Mouse (Mus musculus) splenic B cell, adult 2 months (primary cell): ENCODE measurements around the gene Cxcl17.
A peak's percentile ranks its signal among the peaks of the same experiment; 100 is the strongest.
"Not testable (repeated sequence)": the region's sequence is repeated elsewhere in the genome, so short reads cannot be mapped to it uniquely, and the experiment has no call there.

Source experiments
- DNase-seq: peaks from one replicate; pipeline ENCODE4 v3.0.0-alpha.2; 2011; ENCODE audit warnings: low read depth, low spot score
- H3K27me3 ChIP-seq: 2 replicates; pipeline ENCODE4 v1.6.1; 2012; ENCODE audit warnings: mild to moderate bottlenecking, low read length, moderate library complexity, mixed read lengths; ENCODE audit not compliant: control insufficient read depth, poor library complexity, insufficient read depth, severe bottlenecking
- H3K36me3 ChIP-seq: 2 replicates; pipeline ENCODE4 v1.6.1; 2012; ENCODE audit warnings: mild to moderate bottlenecking, low read length, moderate library complexity, mixed read lengths; ENCODE audit not compliant: control insufficient read depth, poor library complexity, insufficient read depth, severe bottlenecking

The Cxcl17 gene

DNA sequence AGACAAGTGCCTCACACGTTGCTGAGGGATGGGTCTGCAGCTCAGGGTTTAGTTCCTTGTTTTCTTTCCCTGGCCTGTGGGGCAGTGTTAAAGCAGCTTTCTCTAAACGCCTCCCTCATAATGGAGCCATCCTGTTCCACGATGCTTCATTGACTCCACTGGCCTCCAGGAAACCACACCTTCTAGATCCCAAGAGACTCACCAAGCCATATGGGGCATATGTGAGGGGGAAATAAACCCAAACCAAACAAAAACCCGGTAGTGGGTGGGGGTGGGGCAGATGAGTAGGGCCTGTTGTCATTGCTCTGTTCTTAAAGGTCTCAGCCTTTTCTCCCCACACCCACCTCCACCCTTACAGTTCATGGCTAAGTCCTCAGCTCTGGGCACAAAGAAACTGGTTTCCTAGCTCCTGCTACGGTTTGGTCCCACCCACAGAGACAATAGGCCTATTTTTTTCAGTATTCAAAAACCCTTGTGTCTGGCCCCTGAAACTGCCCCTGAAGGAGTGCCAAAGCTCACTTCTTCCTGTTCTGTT, 20.4 kb upstream of the Cxcl17 start:
- Histone ChIP-seq H3K36me3 (no peaks in the 10 kb centered on the region), H3K27me3 (no peaks in the 10 kb centered on the region)
- peak; percentile 75 for DNase-seq

DNA sequence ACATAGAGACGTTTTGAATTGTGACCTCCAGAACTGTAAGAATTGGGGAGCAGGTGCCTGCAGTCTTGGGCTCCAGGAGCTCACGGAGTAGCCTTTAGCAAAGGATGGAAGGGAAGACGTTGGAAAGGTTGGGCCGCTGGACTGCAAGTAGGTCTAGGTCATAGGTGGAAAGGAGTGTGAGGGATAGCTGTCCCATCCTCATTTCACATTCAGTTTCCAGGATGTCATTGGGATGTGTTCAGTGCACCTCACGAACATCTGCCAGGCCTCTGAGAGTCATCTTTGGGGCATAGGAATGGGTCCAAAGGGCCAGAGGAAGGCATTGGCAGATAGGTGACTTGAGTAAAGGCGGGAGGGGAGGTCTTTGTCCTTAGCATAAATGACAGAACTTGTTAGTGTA, 19.7 kb upstream of the Cxcl17 start:
- Histone ChIP-seq H3K27me3 (no peaks in the 10 kb centered on the region), H3K36me3 (no peaks in the 10 kb centered on the region)
- DNase-seq, result no peak

DNA sequence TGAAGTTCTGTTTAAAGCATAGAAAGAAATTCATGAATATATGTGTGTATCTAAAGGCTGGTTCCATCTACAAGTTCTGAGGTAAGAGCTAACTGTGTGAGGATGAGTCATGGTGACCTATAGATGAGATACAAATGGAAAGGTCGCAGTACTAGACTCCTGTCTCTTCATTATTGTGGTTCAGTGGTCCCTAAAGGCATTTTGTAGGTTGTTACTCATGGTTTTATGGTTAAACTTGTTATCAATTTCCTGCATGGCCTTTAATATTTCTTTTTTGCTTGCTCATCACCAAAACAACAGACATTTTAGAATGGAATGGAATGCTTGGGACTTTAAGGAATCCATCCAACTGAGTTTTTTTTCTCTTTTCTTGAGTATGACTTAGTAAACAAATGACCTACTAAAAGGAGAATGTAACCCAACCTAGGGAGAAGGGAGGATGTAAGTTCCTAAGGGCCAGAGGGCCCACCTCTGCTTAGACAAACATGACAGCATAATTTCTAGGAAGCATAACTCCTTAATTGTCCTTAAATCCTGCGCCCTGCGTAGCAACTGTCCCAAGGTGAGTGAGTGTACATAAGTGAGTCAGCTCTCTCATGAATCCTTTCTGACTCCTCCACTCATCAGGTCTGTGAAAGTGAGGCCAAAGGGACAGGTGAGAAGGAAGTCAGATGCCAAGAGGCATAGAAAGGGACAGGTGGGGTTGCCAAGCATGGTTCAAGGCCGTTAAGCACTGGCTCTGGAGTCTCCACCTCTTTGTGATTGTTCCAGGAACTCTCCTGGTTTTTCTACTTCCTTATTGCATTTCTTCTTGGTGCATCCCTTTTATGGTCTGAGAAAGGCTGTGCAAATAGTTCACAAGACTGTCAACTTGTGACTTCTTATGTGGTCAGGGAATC, 17.4 kb upstream of the Cxcl17 start:
- DNase-seq, result no peak

DNA sequence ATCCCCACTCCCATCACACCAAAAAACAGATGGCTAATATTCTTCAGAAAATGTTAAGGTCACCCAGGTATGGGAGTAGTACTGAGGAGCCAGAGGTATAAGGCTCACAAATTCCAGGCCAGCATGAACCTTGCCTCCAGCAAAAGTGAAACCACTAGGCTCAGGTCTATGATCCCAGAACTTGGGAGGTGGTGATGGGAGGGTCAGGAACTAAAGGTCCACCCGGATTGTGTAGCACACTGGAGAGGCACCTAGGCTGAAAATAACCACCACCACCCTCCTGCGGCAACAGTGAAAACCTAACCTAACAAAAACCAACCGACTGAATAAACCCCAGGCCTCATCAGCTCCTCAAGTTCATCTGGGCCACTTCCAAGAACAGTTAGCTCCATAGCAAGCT, 15.6 kb upstream of the Cxcl17 start:
- no peaks in the 10 kb centered on the region for H3K27me3 ChIP-seq
- no peak for DNase-seq
- H3K36me3 ChIP-seq, result no peaks in the 10 kb centered on the region

More for the DNA sequence above, 17.4 kb upstream of the Cxcl17 start:
- Histone ChIP-seq H3K36me3 (no peaks in the 10 kb centered on the region), H3K27me3 (no peaks in the 10 kb centered on the region)

- no peaks in the 10 kb centered on the region for H3K27me3 ChIP-seq
- H3K36me3 ChIP-seq, result no peaks in the 10 kb centered on the region
- DNase-seq, result no peak
These were observed 14.5 kb upstream of the Cxcl17 start for GRCm38 (mm10) chr7:25427144-25427543.

DNA sequence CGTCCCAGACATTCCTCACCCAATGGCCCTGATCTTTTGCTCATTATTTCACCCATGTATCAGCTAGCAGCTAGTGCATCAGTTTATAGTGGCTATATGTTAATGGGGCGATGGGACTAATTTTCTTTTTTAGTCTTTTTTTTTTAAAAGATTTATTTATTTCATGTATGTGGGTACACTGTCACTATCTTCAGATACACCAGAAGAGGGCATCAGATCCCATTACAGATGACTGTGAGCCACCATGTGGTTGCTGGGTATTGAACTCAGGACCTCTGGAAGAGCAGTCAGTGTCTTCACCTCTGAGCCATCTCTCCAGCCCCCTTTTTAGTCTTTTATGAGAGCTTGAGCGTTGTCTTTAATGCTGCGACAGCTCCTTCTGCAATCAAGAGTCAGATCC, 13.7 kb upstream of the Cxcl17 start:
- DNase-seq, H3K36me3 ChIP-seq, H3K27me3 ChIP-seq: not testable (repeated sequence)

DNA sequence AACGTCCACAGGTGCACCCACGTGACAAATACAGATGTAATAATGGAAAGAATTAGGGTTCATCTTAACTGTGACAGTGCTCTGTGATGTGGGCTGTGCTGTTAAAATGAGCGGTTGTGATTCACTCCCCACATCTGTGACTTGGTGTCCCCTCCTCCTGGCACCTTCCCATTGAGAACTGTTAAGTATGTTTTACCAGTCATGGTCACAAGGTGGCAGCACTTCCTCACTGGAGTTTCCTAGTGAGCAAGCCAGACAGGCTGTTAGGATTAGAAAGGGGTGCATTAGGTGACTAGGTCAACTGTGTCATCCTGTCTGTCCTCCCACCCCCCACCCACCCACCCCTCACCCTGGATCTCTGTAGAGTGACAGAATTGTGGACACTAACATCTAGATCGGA, 11.7 kb upstream of the Cxcl17 start:
- Histone ChIP-seq H3K36me3 (no peaks in the 10 kb centered on the region), H3K27me3 (no peaks in the 10 kb centered on the region)
- peak; percentile 93 for DNase-seq

- no peaks in the 10 kb centered on the region for H3K36me3 ChIP-seq
- H3K27me3 ChIP-seq, result no peaks in the 10 kb centered on the region
- no peak for DNase-seq
These were observed 9.7 kb upstream of the Cxcl17 start for GRCm38 (mm10) chr7:25422286-25422841.

- no peak for DNase-seq
- H3K36me3 ChIP-seq, result no peaks in the 10 kb centered on the region
- no peaks in the 10 kb centered on the region for H3K27me3 ChIP-seq
These were observed 7.3 kb upstream of the Cxcl17 start for GRCm38 (mm10) chr7:25419943-25420342.

DNA sequence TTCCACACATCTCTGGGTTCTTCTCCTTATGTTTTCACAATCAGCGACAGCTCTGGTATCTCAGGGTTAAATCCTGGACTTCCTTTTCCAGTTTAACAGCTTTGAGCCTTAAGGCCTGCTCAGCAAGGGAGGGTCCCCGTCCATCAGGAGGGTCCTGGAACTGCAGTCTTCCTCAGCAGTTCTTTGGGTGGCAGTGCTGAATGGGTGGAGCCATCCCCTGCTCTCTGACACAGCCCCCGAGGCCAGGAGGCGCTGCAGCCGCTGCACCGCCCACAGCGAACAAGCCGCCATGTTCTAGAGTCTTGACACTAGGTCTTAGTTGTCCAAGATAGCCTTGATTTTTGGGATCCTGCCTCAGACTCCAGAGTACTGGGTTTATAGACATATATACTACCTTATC, 6.8 kb upstream of the Cxcl17 start:
- H3K27me3 ChIP-seq, result no peaks in the 10 kb centered on the region
- H3K36me3 ChIP-seq, result no peaks in the 10 kb centered on the region
- DNase-seq, result no peak

DNA sequence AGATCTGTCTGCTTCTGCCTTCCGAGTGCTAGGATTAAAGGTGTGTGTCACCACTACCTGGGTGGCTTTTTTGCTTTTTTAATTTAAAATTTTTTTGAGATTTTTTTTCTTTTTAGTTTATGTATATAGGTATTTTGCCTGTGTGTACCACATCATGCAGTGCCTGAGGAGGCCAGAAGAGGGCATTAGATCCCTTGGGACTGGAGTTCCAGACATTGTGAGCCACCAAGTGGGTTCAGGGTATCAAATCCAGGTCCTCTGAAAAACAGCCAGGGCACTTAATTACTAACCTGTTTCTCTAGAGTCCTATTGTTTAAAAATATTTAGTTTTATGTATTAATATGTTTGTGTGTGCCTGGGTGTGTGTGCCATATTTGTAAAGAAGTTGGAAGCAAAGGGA, 4.9 kb upstream of the Cxcl17 start:
- peak; percentile 77 for DNase-seq
- H3K36me3 ChIP-seq, result no peaks in the 10 kb centered on the region
- H3K27me3 ChIP-seq, result no peaks in the 10 kb centered on the region

DNA sequence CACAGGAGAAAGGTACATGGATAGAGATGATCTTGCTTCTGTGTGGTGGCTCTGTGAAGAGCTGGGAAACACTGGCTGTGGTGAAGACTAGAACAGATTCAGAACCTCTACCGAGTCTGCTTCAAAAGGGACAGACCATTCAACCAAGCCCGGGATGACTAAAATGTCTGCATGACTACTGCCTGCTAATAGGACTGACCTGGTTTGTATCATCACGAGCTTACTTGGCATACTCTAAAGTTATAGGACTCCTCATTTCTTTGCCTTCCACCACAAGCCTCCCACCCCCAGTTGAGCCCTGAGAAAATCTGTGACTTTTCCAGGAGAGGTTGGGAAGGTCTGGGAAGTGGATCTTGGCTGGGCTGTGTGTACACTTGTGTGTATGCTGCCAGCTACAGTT, 825 bp downstream of the Cxcl17 start:
- no peaks in the 10 kb centered on the region for H3K36me3 ChIP-seq
- DNase-seq, result no peak
- no peaks in the 10 kb centered on the region for H3K27me3 ChIP-seq

- Histone ChIP-seq H3K27me3 (no peaks in the 10 kb centered on the region), H3K36me3 (no peaks in the 10 kb centered on the region)
- DNase-seq, result no peak
These were observed 1.6 kb downstream of the Cxcl17 start for GRCm38 (mm10) chr7:25410969-25411615.

DNA sequence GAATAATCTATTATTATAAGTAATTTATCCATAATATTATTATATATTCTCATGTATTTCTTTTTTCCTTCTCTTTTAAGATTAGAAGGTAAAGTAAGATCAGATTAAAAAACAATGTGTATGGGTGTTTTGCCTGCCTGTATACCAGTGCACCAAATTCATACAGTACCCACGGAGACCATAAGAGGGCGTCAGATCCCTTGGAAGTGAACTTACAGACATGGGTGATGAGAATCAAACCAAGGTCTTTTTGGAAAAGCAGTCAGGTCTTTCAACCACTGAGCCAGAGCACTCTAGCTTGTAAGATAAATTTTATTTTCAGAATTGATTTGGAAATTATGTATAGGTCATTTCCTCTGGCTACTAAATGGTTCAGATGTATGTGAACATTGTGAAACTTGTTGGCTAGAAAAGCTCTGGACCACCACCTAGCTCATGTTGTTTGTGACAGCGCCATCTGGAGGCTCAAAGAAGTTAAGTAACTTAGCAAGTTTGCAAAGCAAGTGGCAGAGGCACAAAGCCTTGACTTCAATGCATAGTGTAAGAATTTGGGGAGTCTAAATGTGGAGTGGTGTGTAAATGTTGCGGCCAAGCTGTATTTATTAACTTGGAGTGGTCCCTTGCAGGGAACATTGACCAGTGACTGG, 3.4 kb downstream of the Cxcl17 start:
- no peaks in the 10 kb centered on the region for H3K36me3 ChIP-seq
- peak; percentile 66 for DNase-seq
- no peaks in the 10 kb centered on the region for H3K27me3 ChIP-seq

- no peaks in the 10 kb centered on the region for H3K36me3 ChIP-seq
- no peak for DNase-seq
These were observed 6.2 kb downstream of the Cxcl17 start for GRCm38 (mm10) chr7:25406468-25406867.

More at GRCm38 (mm10) chr7:25406468-25406867, 6.2 kb downstream of the Cxcl17 start:
- no peaks in the 10 kb centered on the region for H3K27me3 ChIP-seq
